Comparison of ENCODE assay signal across 18 mouse cellular contexts in the genomic region with DNA sequence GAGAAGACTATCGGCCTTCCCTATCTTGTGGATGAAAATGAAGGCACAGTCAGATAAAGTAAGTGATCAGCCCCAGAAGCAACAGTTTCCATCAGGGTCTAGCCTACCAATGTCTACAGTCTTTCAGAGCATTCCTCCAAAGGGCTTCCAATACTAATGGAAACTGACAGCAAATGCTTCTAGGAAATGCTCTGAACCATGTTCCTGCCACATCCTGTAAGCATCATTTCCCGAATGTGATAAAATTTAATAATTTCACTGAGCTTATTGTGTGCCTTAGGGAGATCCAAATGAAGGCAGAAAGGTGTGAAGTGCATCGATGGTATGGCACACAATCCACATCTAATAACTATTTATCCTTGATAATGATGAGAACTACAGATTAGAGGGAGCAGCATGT.
"Had no signal": no experiment of that assay in that cellular context is flagged by ENCODE, and none has a peak within 500 bp of the region (broad histone marks: within the 10 kb centered on the region; RNA-seq: fewer than 3 reads in every experiment).

No protein-coding gene starts in this region.

- DNase-seq: lung, adult 18-20 months; lung, embryonic 14.5 days; lung, postnatal 10 days; lung, postnatal 4 days; right cerebral cortex, adult 18-20 months; right cerebral cortex, postnatal 25 days; right cerebral cortex, postnatal 4 days; spleen, adult 18-20 months; thymus, adult 18-20 months; thymus, postnatal 14 days; thymus, postnatal 36 days had no signal

- H3K4me1 ChIP-seq: liver, embryonic 12.5 days; midbrain, embryonic 15.5 days; neural tube, embryonic 13.5 days; neural tube, embryonic 15.5 days had no signal

- H3K4me3 ChIP-seq: liver, embryonic 12.5 days; midbrain, embryonic 15.5 days; myocyte; neural tube, embryonic 13.5 days; neural tube, embryonic 15.5 days had no signal

- H3K27ac ChIP-seq: liver, embryonic 12.5 days; liver, embryonic 14.5 days; midbrain, embryonic 15.5 days; neural tube, embryonic 13.5 days; neural tube, embryonic 15.5 days had no signal

- H3K9ac ChIP-seq: liver, embryonic 12.5 days; liver, embryonic 14.5 days; lung, embryonic 14.5 days; midbrain, embryonic 15.5 days; neural tube, embryonic 13.5 days; neural tube, embryonic 15.5 days had no signal

- H3K36me3 ChIP-seq: liver, embryonic 12.5 days; midbrain, embryonic 15.5 days; neural tube, embryonic 13.5 days; neural tube, embryonic 15.5 days had no signal

- H3K4me2 ChIP-seq: liver, embryonic 12.5 days; lung, embryonic 14.5 days; midbrain, embryonic 11.5 days; midbrain, embryonic 15.5 days; neural tube, embryonic 13.5 days; neural tube, embryonic 15.5 days had no signal

- H3K27me3 ChIP-seq: liver, embryonic 12.5 days; midbrain, embryonic 15.5 days; neural tube, embryonic 13.5 days; neural tube, embryonic 15.5 days had no signal

- ATAC-seq: liver, embryonic 12.5 days; midbrain, embryonic 15.5 days had no signal

- H3K9me3 ChIP-seq: liver, embryonic 12.5 days; midbrain, embryonic 15.5 days; neural tube, embryonic 13.5 days; neural tube, embryonic 15.5 days had no signal
